Mouse (Mus musculus) hindbrain, embryonic 11.5 days (tissue): ENCODE data around the gene Vmn1r199. TPM values are rescaled to one million over a fixed set of nuclear protein-coding genes. Genes with fewer than 3 reads are reported as not detected.
"Not testable (repeated sequence)": the region's sequence is repeated elsewhere in the genome, so short reads cannot be mapped to it uniquely, and the experiment has no call there.

Experiments
- ATAC-seq: fragments of 200-750 bp; cut with Nextera tagmentation; 2 replicates; pipeline ENCODE4 v1.8.0; 2017; ENCODE audit warnings: mild to moderate bottlenecking, moderate TSS enrichment, moderate library complexity; ENCODE audit not compliant: low FRiP score
- DNase-seq: peaks from one replicate; pipeline ENCODE4 v3.0.0-alpha.2; 2015; ENCODE audit warnings: low spot score
- H3K27ac ChIP-seq: fragments of 300-500 bp; sonication (generic); 2 replicates; pipeline ENCODE4 v1.5.1; 2014; ENCODE audit warnings: mild to moderate bottlenecking, low read depth, low read length
- H3K27me3 ChIP-seq: fragments of 300-500 bp; sonication (generic); 2 replicates; pipeline ENCODE4 v1.6.1; 2014; ENCODE audit warnings: mild to moderate bottlenecking, low read length, moderate library complexity, mixed read lengths; ENCODE audit not compliant: control insufficient read depth, insufficient read depth
- H3K36me3 ChIP-seq: fragments of 300-500 bp; sonication (generic); 2 replicates; pipeline ENCODE4 v1.6.1; 2014; ENCODE audit warnings: mild to moderate bottlenecking, low read length, moderate library complexity, mixed read lengths; ENCODE audit not compliant: control insufficient read depth, insufficient read depth
- H3K4me1 ChIP-seq: fragments of 300-500 bp; sonication (generic); replicated peaks from 2 replicates; pipeline ENCODE4 v1.6.1; 2014; ENCODE audit warnings: low read length, mixed read lengths; ENCODE audit not compliant: control insufficient read depth, insufficient read depth
- H3K4me2 ChIP-seq: fragments of 300-500 bp; sonication (generic); replicated peaks from 2 replicates; pipeline ENCODE4 v1.6.1; 2014; ENCODE audit warnings: mild to moderate bottlenecking, low read depth, low read length
- H3K4me3 ChIP-seq: fragments of 300-500 bp; sonication (generic); 2 replicates; pipeline ENCODE4 v1.5.1; 2014; ENCODE audit warnings: low read depth, low read length
- H3K9ac ChIP-seq: fragments of 300-500 bp; sonication (generic); 2 replicates; pipeline ENCODE4 v1.6.1; 2014; ENCODE audit warnings: low read depth, low read length
- H3K9me3 ChIP-seq: fragments of 300-500 bp; sonication (generic); 2 replicates; pipeline ENCODE4 v1.6.1; 2016; ENCODE audit warnings: low read length; ENCODE audit not compliant: control insufficient read depth
- WGBS: fragments of 180-500 bp; shearing (Covaris S2); extraction: QIAGEN DNeasy Blood & Tissue Kit; methylation state at CpG from one replicate; pipeline ENCODE4 v1.1.7; 2014; 5-methylcytosine and 5-hydroxymethylcytosine counted together
- polyA plus RNA-seq: library from polyadenylated mRNA; unstranded; fragments of >200 nt; fragmentation: Nextera tagmentation; extraction: Ambion mirVana; gene quantifications from 2 replicates; pipeline ENCODE4 v1.2.1, GENCODE M21; 2014

Vmn1r199 gene
- polyA plus RNA-seq, result not detected in 2 replicates

DNA sequence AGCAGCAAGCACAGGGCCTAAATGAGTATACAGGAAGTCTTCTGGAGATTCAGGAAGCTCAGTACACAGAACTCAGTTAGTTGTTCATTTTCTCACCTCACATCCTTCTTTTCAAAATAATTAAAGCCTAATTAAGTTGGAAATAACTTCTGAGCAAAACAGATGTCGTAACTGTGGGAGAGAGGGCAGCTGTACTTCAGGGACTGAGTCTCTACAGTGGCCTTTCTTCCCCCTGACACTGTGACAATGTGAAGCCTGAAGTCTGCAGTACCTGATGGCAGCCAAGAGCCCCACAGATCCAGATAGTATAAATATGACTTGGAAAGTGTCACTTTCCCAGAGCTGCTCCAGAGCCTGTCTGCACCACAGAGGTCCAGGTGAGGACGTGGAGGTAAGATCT, at the start of gene Vmn1r199:
Vmn1r199 (plus strand) TSS at position 301 of the 400 bp plus-strand sequence.
- Histone ChIP-seq H3K27ac (no peak within 1 kb of the TSS), H3K4me1 (no peaks in the 10 kb centered on the region), H3K27me3 (no peaks in the 10 kb centered on the region), H3K9me3 (no peaks in the 10 kb centered on the region), H3K9ac (no peak within 1 kb of the TSS), H3K4me3 (no peak within 1 kb of the TSS), H3K4me2 (no peak within 1 kb of the TSS), H3K36me3 (no peaks in the 10 kb centered on the region)
- ATAC-seq (no peak), DNase-seq (no peak)
- WGBS, result 82% methylated on average over 2 of the region's 2 CpGs

GRCm38 (mm10) chr13:22333269-22333668, 46.3 kb upstream of the Vmn1r199 start:
- Histone ChIP-seq H3K4me1 (no peaks in the 10 kb centered on the region), H3K9me3 (no peaks in the 10 kb centered on the region), H3K36me3 (no peaks in the 10 kb centered on the region), H3K9ac (no peak overlapping the region), H3K27ac (no peak overlapping the region), H3K27me3 (no peaks in the 10 kb centered on the region), H3K4me3 (no peak overlapping the region), H3K4me2 (no peak overlapping the region)
- DNase-seq (no peak), ATAC-seq (no peak)
- WGBS, result 84% methylated on average over 2 of the region's 2 CpGs

GRCm38 (mm10) chr13:22335565-22335964, 44.1 kb upstream of the Vmn1r199 start:
- H3K27ac ChIP-seq, result no peak overlapping the region
- H3K9ac ChIP-seq, result no peak overlapping the region
- H3K36me3 ChIP-seq, result no peaks in the 10 kb centered on the region
- H3K27me3 ChIP-seq, result no peaks in the 10 kb centered on the region
- no peak overlapping the region for H3K4me2 ChIP-seq
- no peaks in the 10 kb centered on the region for H3K9me3 ChIP-seq
- H3K4me1 ChIP-seq, result no peaks in the 10 kb centered on the region
- H3K4me3 ChIP-seq, result no peak overlapping the region
- 92% methylated on average over 1 of the region's 1 CpGs for WGBS
- ATAC-seq (no peak), DNase-seq (no peak)

DNA sequence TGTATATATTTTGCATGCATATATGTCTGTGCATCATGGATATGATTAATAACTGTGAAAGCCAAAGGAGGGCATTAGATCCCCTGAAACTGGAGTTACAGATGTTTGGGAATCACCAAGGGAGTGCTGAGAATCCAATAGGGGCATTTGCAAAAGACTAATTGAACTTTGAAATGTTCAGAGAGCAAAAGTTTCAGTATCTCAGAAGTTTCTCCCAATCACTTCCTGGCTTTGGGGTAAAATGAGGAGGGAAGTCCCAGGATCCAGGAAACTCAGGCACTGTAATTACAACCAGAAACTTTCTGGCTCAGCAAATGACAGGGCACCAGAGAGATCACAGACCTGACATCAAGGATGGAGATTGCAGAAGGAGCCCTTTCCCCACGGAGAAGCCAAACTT, 29.6 kb upstream of the Vmn1r199 start, which contains the start of gene Vmn1r198:
Vmn1r198 (plus strand) TSS at position 301 of the 400 bp plus-strand sequence.
- no peak for ATAC-seq
- 68% methylated on average over 1 of the region's 1 CpGs for WGBS
- Histone ChIP-seq H3K4me1 (no peaks in the 10 kb centered on the region), H3K4me3 (no peak within 1 kb of the TSS), H3K36me3 (no peaks in the 10 kb centered on the region), H3K9me3 (no peaks in the 10 kb centered on the region), H3K9ac (no peak within 1 kb of the TSS), H3K27ac (no peak within 1 kb of the TSS), H3K27me3 (no peaks in the 10 kb centered on the region), H3K4me2 (no peak within 1 kb of the TSS)
- DNase-seq, result no peak

GRCm38 (mm10) chr13:22350813-22351212, 28.8 kb upstream of the Vmn1r199 start:
- Histone ChIP-seq H3K27ac (no peak overlapping the region), H3K4me3 (no peak overlapping the region), H3K4me2 (no peak overlapping the region), H3K36me3 (no peaks in the 10 kb centered on the region), H3K4me1 (no peaks in the 10 kb centered on the region), H3K9me3 (no peaks in the 10 kb centered on the region), H3K9ac (no peak overlapping the region), H3K27me3 (no peaks in the 10 kb centered on the region)
- no peak for ATAC-seq
- no peak for DNase-seq
- WGBS, result 85% methylated on average over 1 of the region's 1 CpGs

DNA sequence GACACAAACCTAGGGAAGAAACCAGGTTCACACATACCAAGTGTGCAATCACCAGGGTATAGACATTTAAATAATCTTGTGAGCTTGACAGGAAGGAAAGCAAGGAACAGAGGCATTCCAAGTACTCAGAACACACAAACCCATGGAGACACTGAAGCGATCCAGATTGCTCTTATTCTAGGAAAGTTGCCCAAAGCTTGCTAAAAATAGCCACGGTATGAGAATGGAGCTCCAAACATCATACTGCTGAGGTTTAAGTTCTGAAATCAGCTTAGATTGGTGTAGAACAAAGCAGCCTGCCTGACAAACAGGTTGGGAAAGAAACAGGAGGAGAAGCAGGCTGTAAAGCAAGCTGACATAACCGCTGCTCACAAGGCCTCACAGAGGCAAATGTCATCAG, 1.5 kb downstream of the Vmn1r199 start:
- H3K27ac ChIP-seq, H3K4me2 ChIP-seq, H3K9me3 ChIP-seq, H3K27me3 ChIP-seq, H3K4me1 ChIP-seq, H3K36me3 ChIP-seq, H3K4me3 ChIP-seq, ATAC-seq, H3K9ac ChIP-seq, DNase-seq: not testable (repeated sequence)
- WGBS, result 85% methylated on average over 3 of the region's 3 CpGs

- no peak overlapping the region for H3K9ac ChIP-seq
- ATAC-seq, result no peak
- WGBS, result 86% methylated on average over 3 of the region's 3 CpGs
These were observed 3.8 kb downstream of the Vmn1r199 start for GRCm38 (mm10) chr13:22383401-22383800.

GRCm38 (mm10) chr13:22387050-22387449, 7.4 kb downstream of the Vmn1r199 start:
- no peak for ATAC-seq
- Histone ChIP-seq H3K4me3 (no peak overlapping the region), H3K27me3 (no peaks in the 10 kb centered on the region), H3K9me3 (no peaks in the 10 kb centered on the region), H3K27ac (no peak overlapping the region), H3K9ac (no peak overlapping the region), H3K36me3 (no peaks in the 10 kb centered on the region), H3K4me1 (no peaks in the 10 kb centered on the region), H3K4me2 (no peak overlapping the region)
- no peak for DNase-seq
- 88% methylated on average over 1 of the region's 1 CpGs for WGBS

More at GRCm38 (mm10) chr13:22383401-22383800, 3.8 kb downstream of the Vmn1r199 start:
- H3K27ac ChIP-seq, result no peak overlapping the region
- H3K4me1 ChIP-seq, result no peaks in the 10 kb centered on the region
- no peaks in the 10 kb centered on the region for H3K9me3 ChIP-seq
- H3K27me3 ChIP-seq, result no peaks in the 10 kb centered on the region
- DNase-seq, result no peak
- no peaks in the 10 kb centered on the region for H3K36me3 ChIP-seq
- H3K4me2 ChIP-seq, result no peak overlapping the region
- H3K4me3 ChIP-seq, result no peak overlapping the region

DNA sequence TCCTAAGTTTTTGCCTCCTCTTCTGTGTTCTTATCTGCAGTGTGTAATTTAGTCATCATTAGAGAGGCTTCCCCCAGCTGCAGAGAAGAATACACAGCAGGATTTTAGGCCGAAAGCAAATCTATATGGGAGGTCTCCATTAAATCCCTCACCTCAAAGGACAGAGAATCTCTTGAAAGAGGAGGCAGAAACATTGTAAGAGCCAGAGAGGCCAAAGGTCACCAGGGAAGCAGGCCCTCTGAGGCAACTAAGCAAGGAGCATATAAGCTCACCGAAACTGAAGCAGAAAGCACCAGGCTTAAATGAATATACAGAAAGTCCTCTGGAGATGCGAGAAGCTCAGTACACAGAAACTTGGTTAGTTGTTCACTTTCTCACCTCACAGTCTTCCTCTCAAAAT, 10.5 kb downstream of the Vmn1r199 start, which contains the start of gene Vmn1r200:
Vmn1r200 (plus strand) TSS at position 301 of the 400 bp plus-strand sequence.
- Histone ChIP-seq H3K27me3 (no peaks in the 10 kb centered on the region), H3K4me3 (no peak within 1 kb of the TSS), H3K36me3 (no peaks in the 10 kb centered on the region), H3K9ac (no peak within 1 kb of the TSS), H3K4me1 (no peaks in the 10 kb centered on the region), H3K4me2 (no peak within 1 kb of the TSS), H3K9me3 (no peaks in the 10 kb centered on the region), H3K27ac (no peak within 1 kb of the TSS)
- no peak for ATAC-seq
- no peak for DNase-seq
- 30% methylated on average over 3 of the region's 3 CpGs for WGBS
